In genomic region chr1:73855306-73855705, GRCm38 (mm10) we compare ENCODE assay signal across 23 mouse cellular contexts.
"Had no signal": no experiment of that assay in that cellular context is flagged by ENCODE, and none has a peak within 500 bp of the region (broad histone marks: within the 10 kb centered on the region; RNA-seq: fewer than 3 reads in every experiment).

No protein-coding gene starts in this region.

- H3K36me3 ChIP-seq: heart, embryonic 13.5 days; heart, embryonic 15.5 days; hindbrain, embryonic 13.5 days; hindbrain, embryonic 15.5 days; limb, embryonic 13.5 days; limb, embryonic 15.5 days; liver, embryonic 13.5 days; liver, embryonic 15.5 days had no signal

- H3K9ac ChIP-seq: forebrain, postnatal 0 days; heart, embryonic 13.5 days; heart, embryonic 15.5 days; hindbrain, embryonic 13.5 days; hindbrain, embryonic 15.5 days; limb, embryonic 13.5 days; limb, embryonic 15.5 days; liver, embryonic 13.5 days; liver, embryonic 15.5 days had no signal

- H3K4me3 ChIP-seq: heart, adult 2 months; heart, embryonic 13.5 days; heart, embryonic 15.5 days; hindbrain, embryonic 13.5 days; hindbrain, embryonic 15.5 days; limb, embryonic 13.5 days; limb, embryonic 15.5 days; liver, embryonic 13.5 days; liver, embryonic 15.5 days had no signal

- H3K4me2 ChIP-seq: heart, embryonic 11.5 days; heart, embryonic 13.5 days; heart, embryonic 15.5 days; hindbrain, embryonic 13.5 days; hindbrain, embryonic 15.5 days; limb, embryonic 13.5 days; limb, embryonic 15.5 days; liver, embryonic 11.5 days; liver, embryonic 13.5 days; liver, embryonic 15.5 days had no signal

- H3K27ac ChIP-seq: heart, adult 2 months; heart, embryonic 13.5 days; heart, embryonic 15.5 days; hindbrain, embryonic 13.5 days; hindbrain, embryonic 15.5 days; hindbrain, postnatal 0 days; kidney, postnatal 0 days; limb, embryonic 13.5 days; limb, embryonic 15.5 days; liver, embryonic 13.5 days; liver, embryonic 15.5 days had no signal

- DNase-seq: forebrain, postnatal 0 days; gastrocnemius, postnatal 14 days; gastrocnemius, postnatal 36 days; heart, adult 2 months; heart, postnatal 14 days; heart, postnatal 36 days; kidney, adult 18-20 months; layer of hippocampus, adult 9-11 months; layer of hippocampus, postnatal 36 days; left cerebral cortex, postnatal 4 days; liver, embryonic 13.5 days had no signal

- ATAC-seq: forebrain, postnatal 0 days; hindbrain, postnatal 0 days; intestine, embryonic 16.5 days had no signal

- H3K4me1 ChIP-seq: heart, embryonic 15.5 days; liver, embryonic 13.5 days; liver, embryonic 15.5 days had no signal

- H3K9me3 ChIP-seq: heart, embryonic 13.5 days; heart, embryonic 15.5 days; hindbrain, embryonic 13.5 days; hindbrain, embryonic 15.5 days; limb, embryonic 13.5 days; limb, embryonic 15.5 days; liver, embryonic 13.5 days; liver, embryonic 15.5 days had no signal

- H3K27me3 ChIP-seq: heart, embryonic 13.5 days; heart, embryonic 15.5 days; hindbrain, embryonic 13.5 days; hindbrain, embryonic 15.5 days; limb, embryonic 13.5 days; limb, embryonic 15.5 days; liver, embryonic 13.5 days; liver, embryonic 15.5 days had no signal
